Mouse (Mus musculus) granulocyte monocyte progenitor cell, adult 5-6 weeks (primary cell): Measurements from ENCODE around the gene Casd1. TPM values are rescaled to one million over a fixed set of nuclear protein-coding genes. Genes with fewer than 3 reads are reported as not detected.

Experiments used
- total RNA-seq, 2 experiments: library from RNA; stranded (forward) in 1 of 2; stranded (reverse) in 1 of 2; fragments of 200-712, 200-1000 nt in 1 of 2; fragments of >200 nt in 1 of 2; fragmentation: Nextera tagmentation in 1 of 2; gene quantifications; 2 replicates each; pipeline ENCODE4 v1.2.3; 2014 to 2017

The Casd1 gene
- total RNA-seq, 2 experiments from 2014 or later: 28.5 to 40.8 TPM

Other genes starting within 250 kb of the Casd1 start
- not detected in 2 replicates for gene Col1a2, start 96.0 kb upstream of the Casd1 start, total RNA-seq (2014; fragmentation: Nextera tagmentation)
- 0.13 TPM in 1 of 2 replicates, not detected in the other for gene Col1a2, start 96.0 kb upstream of the Casd1 start, total RNA-seq (2017)
- gene Sgce, start 146.4 kb downstream of the Casd1 start, total RNA-seq (2014; fragmentation: Nextera tagmentation): not detected in 2 replicates
- gene Sgce, start 146.4 kb downstream of the Casd1 start, total RNA-seq (2017): 1.0 and 2.3 TPM in 2 replicates
- gene Peg10, start 146.5 kb downstream of the Casd1 start, total RNA-seq (2014; fragmentation: Nextera tagmentation): not detected in 2 replicates
- gene Peg10, start 146.5 kb downstream of the Casd1 start, total RNA-seq (2017): 0.04 and 0.15 TPM in 2 replicates